Mouse (Mus musculus): ENCODE results near the gene Rps27l. TPM values are rescaled to one million over a fixed set of nuclear protein-coding genes. Genes with fewer than 3 reads are reported as not detected.

The Rps27l gene
- polyA plus RNA-seq, 1 experiment from 2014 or later: 775 TPM

DNA sequence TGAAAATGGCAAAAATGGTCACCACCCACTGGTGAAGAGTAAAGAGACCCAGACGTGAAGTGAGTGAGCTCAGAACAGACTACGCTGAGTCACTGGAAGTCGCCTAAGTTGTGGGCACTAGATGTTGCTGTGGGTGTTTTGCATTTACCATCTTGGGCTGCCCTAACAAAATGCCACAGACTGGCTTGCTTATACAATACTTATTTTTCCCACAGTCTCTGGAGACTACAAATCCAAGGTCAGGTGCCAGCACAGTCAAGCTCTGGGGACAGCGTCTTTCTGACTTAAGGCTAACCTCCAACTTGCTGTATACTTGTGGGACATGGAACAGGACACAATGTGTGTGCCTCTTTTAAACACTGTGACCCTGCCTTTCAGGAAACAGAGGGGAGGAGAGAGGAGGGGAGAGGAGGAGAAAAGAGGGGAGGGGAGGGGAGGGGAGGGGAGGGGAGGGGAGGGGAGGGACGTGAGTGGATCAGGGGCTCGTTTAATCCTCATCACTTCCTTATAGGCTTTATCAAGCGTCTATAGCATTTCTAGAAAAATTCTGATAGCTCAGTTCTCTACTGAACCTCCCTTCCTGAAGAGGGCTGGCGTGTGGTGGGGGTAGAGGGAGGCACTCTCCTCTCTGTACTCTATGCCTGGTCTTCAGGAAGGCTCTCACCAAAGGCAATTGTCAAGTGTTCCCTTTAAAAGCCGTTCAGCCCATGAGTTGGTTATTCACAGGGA is 45.3 kb downstream of the Rps27l start:
- DNase-seq (ENCODE audit: low spot score): no peak
- 77% methylated on average over 9 of the region's 9 CpGs for WGBS
- Histone ChIP-seq H3K4me1 (peaks cover 10% of the 10 kb centered on the region; the same call in 1 of the 2 replicates), H3K27ac (no peak overlapping the region), H3K27me3 (ENCODE audit: low read depth, poor library complexity, severe bottlenecking) (no peaks in the 10 kb centered on the region), H3K9me3 (replicated peaks) (no peaks in the 10 kb centered on the region), H3K4me3 (no peak overlapping the region), H3K36me3 (no peaks in the 10 kb centered on the region)

DNA sequence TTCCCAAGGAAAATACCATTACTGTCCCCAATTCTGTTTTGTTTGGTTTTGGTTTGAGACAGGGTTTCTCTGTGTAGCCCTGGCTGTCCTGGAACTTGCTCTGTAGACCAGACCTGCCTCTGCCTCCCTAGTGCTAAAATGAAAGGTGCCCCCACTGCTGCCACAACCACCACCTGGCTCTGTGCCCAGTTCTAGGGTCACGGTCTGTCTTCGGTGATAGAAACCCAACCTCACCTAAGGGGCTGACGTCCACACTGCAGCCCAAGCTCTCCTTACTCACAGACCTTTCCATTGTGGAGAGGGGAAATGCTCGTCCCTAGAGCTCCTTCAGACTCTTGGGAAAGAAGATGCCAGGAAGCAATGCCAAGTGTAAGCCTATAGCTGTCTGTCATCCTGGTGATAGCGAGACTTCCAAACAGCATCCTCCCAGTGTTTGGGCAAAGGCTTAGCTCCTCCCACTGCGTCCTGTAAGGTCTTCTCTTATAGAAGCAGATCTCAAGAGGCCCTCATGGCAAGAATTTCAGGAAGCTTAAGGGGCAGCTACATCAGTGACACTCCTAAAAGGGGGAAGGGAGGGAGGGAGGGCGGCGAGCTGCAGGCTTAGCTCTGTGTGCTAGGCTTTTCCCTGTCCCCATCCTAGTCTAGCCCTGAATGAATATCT is 46.0 kb downstream of the Rps27l start:
- Histone ChIP-seq H3K36me3 (no peaks in the 10 kb centered on the region), H3K27me3 (ENCODE audit: low read depth, poor library complexity, severe bottlenecking) (no peaks in the 10 kb centered on the region), H3K27ac (no peak overlapping the region), H3K4me3 (no peak overlapping the region), H3K9me3 (replicated peaks) (no peaks in the 10 kb centered on the region), H3K4me1 (peaks cover 9% of the 10 kb centered on the region; the same call in 1 of the 2 replicates)
- DNase-seq (ENCODE audit: low spot score): no peak
- WGBS: 85% methylated on average over 8 of the region's 8 CpGs

Other genes starting within 250 kb of the Rps27l start
- 4.3 and 5.2 TPM in 2 replicates for gene Car12, start 232.4 kb upstream of the Rps27l start, polyA plus RNA-seq (2016; fragmentation: Nextera tagmentation; extraction: Ambion mirVana)
- 7.3 and 10.0 TPM in 2 replicates for gene Aph1b, start 150.6 kb upstream of the Rps27l start, polyA plus RNA-seq (2016; fragmentation: Nextera tagmentation; extraction: Ambion mirVana)
- gene Gm10647, start 149.0 kb upstream of the Rps27l start, polyA plus RNA-seq (2016; fragmentation: Nextera tagmentation; extraction: Ambion mirVana): 0.39 and 0.50 TPM in 2 replicates
- gene Aph1c, start 111.4 kb upstream of the Rps27l start, polyA plus RNA-seq (2016; fragmentation: Nextera tagmentation; extraction: Ambion mirVana): 1.1 and 1.5 TPM in 2 replicates
- 14.3 and 14.9 TPM in 2 replicates for gene Rab8b, start 26.4 kb upstream of the Rps27l start, polyA plus RNA-seq (2016; fragmentation: Nextera tagmentation; extraction: Ambion mirVana)
- gene Lactb, start 29.4 kb downstream of the Rps27l start, polyA plus RNA-seq (2016; fragmentation: Nextera tagmentation; extraction: Ambion mirVana): 8.7 and 9.3 TPM in 2 replicates
- 252 and 286 TPM in 2 replicates for gene Tpm1, start 103.3 kb downstream of the Rps27l start, polyA plus RNA-seq (2016; fragmentation: Nextera tagmentation; extraction: Ambion mirVana)